Mouse (Mus musculus): ENCODE measurements at regions not wholly inside any gene's neighbourhood (a gene's known extent, or its start where the extent isn't known, plus 50 kb on each side); places are given as distances from the start of the nearest gene placed in this dataset.
A peak's percentile ranks its signal among the peaks of the same experiment; 100 is the strongest.

GRCm38 (mm10) chr15:62861422-62861821, 983.6 kb downstream of the Gsdmc2 start:
- no peak for DNase-seq

GRCm38 (mm10) chr15:62849326-62849725, 995.7 kb downstream of the Gsdmc2 start:
- DNase-seq = no peak

DNA sequence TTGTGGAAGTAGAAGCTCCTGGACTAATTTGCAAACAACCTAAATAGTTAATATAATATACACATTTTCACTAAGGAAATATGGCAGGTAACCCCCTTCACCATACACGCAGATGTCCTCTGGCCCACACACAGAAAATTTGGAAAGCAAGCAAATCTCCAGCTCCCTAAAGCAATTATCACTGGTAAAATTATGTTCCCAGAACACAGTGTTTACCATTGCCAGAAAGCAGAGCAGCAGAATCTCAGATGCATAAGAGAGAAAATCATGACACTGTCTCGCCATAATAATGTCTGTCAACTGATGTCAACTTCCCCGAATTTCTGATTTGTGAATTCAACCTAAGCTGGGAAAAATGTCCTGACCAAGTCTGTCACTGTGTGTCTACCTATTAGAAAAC, 999.1 kb downstream of the Gsdmc2 start:
- DNase-seq = no peak

DNA sequence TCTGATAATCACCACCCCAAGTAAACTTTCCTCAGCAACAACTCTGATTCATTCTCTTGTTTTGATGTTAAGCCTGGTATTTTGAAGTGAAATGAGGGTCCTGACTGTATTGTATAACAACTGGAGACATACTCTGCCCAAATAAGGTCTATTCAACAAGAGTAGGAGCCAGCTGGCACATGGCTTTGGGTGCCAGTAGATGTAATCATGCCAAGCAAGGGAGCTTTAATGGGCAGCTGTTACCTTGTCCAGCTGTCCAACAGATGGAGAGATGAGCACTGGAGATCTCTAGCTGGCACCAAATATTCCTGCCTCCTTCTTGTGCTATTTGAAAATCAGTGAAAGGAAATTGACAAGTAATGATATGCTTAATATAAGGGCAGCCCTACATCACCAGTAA, 1019.4 kb downstream of the Gsdmc2 start:
- DNase-seq = no peak

DNA sequence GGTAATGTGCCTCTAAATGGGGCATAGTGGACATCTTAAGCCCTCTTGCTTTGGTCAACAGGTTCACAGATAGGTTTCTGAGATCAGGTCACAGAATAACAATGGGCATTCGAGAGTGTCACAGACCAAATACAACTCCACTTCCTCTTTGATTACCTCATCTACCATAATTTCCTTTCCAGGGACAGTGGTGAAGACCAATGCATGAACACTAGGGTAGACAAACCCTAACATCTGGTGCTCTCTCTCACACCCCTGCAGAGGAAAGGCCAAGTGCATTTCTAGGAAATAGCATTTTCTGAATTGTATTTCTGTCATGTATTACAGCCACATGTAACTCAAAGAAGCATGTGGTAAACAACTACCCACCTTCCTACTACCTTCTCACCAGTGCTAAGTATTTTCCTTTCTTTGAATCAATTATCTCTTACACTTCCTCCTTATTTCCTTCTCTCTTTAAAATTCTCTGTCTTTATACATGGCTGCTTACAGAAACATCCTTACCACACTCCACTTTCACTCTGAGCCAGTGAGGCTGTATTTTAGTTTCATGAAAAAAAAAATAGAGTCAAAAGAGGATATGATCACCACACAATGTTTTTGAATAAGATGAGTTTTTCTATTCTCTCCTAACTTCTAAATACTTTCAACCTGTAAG, 1021.0 kb downstream of the Gsdmc2 start:
- DNase-seq = peak; percentile 14 to 20

DNA sequence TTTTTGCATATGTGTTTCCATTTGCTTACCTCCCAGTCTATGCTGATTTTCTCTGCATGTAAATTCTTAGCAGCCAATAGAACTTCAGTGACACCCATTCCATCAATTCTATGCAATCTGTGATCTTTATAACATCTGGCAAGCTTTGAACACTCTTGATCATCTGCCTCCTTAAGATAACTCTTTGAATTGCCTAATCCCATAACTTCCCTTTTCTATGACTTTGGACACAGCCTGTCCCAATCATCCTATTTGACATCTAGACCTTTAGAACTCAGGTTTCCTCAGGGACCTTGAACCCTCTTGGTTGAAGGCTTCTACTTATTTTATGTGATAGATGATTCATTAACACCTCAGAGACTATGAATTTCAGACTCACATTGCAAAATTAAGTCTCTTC, 1022.7 kb downstream of the Gsdmc2 start:
- DNase-seq = no peak

GRCm38 (mm10) chr15:62813093-62813492, 1031.9 kb downstream of the Gsdmc2 start:
- DNase-seq = no peak

- DNase-seq = no peak
Measured at GRCm38 (mm10) chr15:62812026-62812425, 1033.0 kb downstream of the Gsdmc2 start.

DNA sequence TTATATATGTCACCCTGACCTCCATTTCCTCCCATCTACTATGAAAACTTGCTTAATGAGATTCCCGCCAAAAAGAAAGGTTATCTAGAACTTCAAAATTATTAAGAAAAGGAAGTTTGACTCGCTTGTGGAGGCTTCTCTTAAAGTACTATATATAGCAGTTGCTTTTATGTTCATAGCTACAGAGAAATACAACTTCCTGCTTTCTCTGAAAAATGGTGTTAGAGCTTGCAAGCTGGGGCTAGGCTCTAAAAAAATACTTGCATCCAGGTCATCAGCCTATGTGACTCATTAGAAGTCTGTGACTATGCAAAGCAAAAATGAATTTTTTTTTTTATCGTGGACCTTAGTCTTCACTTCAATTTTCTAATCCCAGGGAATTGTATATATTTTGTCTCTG, 1035.7 kb downstream of the Gsdmc2 start:
- no peak for DNase-seq

DNA sequence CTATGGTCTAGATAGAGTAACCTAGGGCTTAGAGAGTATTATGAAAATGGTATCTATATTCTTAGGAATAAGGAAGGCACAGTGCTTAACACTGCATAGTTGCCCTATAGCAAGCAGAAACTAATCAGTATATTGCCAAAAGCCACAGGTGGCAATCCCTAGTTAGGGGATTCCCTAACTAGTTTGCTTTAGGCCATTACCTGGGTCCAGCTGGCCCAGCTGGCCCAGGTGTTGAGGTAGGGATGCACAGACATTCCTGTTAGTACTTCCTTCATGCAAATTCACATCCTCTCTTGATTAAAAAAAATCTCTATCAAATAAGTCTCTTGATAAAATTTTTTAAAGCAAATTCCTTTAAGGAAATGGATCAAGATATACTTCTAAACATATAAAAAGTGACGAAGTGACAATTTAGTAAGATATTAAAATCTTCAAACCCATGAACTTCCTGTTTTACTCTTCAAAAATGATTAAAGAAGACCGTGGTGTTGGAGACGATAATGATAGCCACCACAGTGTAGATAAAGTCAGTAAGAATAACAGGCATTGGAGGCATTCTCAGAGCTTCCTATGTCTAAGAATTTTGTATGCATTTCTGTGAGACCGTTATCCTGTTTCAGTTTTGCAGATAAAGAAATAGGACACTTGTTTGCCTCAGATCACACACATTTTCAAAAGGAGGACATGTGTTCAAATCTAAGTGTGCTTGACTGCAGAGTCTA, 1036.7 kb downstream of the Gsdmc2 start:
- DNase-seq = no peak

- DNase-seq = peak; percentile 12 to 27
Measured at GRCm38 (mm10) chr15:62807364-62807763, 1037.6 kb downstream of the Gsdmc2 start.

GRCm38 (mm10) chr15:62802770-62803169, 1042.2 kb downstream of the Gsdmc2 start:
- DNase-seq = no peak

DNA sequence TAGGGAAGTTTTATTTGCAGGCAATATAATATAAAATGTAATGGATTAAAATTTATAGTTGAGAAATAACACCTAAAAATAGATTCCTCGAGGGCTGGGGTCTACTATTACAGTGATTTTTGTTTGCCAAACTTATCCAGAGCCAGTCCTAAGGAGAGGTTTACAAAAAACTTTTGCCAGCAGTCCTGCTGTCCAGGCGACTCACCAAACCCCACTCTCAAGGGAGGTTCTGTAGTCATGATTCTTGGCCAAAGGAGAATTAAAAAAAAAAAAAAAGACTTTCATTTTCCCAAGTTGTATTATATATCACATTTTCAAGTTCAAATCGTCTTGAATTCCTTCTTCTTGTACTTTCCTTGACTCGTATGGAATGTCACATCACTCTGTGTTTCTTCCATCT, 1046.2 kb downstream of the Gsdmc2 start:
- DNase-seq = no peak

DNA sequence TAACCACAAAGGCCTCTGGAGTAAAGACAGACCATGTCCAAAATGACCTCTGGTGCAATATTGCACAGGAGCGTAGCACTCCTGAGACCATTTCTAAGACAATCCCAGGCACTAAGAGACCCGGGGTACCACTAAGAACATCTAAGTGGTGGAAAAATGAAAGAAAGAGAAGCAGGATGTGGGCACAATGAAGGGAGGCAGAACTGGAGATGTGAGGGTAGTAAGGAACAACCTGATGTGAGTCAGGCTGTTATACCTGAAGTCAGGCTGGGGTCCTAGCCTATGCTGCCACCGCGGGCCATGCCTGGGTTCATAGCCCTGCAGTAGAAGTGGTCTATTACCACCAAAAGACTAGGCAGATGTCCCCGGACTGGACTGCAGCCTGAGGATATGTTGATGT, 1051.4 kb downstream of the Gsdmc2 start:
- no peak for DNase-seq

DNA sequence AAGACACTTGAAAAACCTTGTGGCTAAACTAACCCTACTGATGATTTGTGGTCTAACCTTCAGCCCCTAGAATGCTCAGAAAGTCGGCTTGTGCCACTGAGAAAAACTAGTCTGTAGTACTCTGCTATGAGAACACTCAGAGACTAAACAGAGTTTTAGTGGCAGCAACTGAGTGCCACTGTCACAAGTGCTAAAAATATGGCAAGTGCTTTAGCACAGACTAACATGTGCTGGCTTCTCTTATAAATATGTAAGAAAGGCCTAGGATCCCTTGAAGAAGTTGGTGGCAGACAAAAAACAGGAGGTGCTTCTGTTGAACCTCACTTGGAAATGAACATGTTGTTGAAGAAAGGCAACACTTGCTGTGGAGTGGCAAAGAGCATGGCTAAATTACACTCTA, 1052.9 kb downstream of the Gsdmc2 start:
- no peak for DNase-seq

GRCm38 (mm10) chr15:62787753-62788152, 1057.2 kb downstream of the Gsdmc2 start:
- no peak for DNase-seq

GRCm38 (mm10) chr15:62786315-62786714, 1058.7 kb downstream of the Gsdmc2 start:
- no peak for DNase-seq

DNA sequence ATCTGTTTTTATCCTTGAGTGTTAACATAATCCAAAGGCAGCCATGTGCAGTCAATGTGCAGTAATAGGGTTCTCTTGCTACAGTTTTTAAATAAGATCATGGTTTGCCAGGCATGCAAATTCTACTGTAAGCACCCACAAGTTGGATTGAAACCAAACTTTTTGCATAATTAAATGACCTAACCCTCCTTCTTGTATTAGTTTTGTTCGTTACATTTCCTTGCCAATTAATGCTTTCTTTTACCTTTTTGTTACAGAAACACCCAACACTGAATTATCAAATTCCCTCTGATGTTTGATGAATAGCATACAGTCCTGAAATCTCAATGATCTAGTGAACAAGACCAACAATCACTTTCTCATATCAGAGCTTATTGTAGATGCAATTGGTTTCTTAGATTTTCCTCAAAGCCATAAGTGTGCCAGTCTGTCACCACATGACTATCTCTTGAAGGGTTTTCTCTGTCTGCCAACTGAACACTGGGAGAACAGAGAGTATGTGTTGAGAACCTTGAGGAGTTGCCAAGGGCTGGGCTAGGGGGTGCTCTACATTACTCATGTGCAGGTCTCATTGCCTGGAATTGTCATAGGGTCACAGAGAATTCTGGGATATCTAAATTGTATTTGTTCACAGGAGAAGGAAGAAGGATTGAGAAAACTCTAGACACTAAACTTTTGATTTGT, 1060.4 kb downstream of the Gsdmc2 start:
- DNase-seq = no peak

GRCm38 (mm10) chr15:62778899-62779298, 1066.1 kb downstream of the Gsdmc2 start:
- no peak for DNase-seq

DNA sequence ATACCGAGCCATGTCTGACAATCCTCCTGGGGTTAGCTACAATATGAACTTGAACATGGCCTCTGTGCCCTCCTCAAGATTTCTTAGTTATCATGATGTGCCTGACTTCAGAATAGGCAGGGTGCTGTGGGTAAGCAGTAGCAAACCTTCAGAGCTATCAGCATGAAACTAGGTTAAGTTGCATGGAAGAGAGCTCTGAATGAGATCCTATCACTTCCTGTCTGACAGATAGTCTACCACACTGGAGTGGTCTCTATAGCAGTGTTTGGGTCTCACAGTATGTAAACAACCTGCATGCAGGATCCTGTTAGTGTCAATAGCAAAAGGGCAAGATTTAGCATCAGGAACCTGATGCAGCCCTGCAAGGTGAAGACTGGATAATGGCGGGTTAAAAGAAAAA, 1092.3 kb downstream of the Gsdmc2 start:
- DNase-seq = no peak

- DNase-seq = no peak
Measured at GRCm38 (mm10) chr15:62743879-62744278, 1101.1 kb downstream of the Gsdmc2 start.

DNA sequence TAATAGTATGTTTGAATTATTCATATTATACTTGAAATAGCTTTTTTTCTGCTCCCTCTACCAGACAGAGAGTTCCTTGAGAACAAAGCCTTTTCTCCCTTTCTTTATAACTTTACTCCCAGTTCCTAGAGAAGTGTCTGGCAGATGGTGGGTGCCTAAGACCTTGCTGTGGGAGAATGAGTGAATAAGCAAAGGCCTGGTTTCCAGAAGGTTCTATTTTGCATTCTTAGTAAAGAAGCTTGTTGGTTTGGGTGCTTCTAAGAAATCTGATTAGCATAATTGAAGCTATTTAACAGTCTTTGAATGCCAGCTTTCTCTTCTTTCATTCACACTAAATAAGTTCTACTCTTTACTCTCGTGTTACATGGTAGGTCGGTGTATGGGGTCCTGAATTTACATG, 1104.2 kb downstream of the Gsdmc2 start:
- DNase-seq = no peak

- DNase-seq = no peak
Measured at GRCm38 (mm10) chr15:62735334-62735733, 1109.6 kb downstream of the Gsdmc2 start.

DNA sequence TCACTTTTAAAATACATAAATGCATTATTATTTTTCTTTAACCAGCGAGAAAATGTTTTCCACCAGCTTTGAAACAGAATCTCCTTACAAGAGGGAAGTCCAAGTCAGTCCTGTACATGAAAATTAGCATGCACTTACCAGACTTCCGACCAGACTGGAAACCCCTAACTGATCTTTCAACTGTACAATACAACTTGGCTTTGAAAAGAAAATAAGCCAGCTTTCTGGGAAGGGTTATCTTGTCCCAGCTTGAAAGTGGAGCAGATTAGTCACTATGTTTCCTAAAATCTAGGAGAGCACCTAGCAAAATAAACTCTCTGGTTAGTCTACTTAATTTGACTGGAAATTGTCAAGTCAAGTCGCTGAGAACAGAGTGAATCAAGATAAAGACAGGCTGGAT, 1110.1 kb downstream of the Gsdmc2 start:
- DNase-seq = no peak

All from B cell, adult 2 months (primary cell).